Mouse (Mus musculus) thymus, adult 2 months (tissue): ENCODE measurements at regions not wholly inside any gene's neighbourhood (a gene's known extent, or its start where the extent isn't known, plus 50 kb on each side); places are given as distances from the start of the nearest gene placed in this dataset.
"Not testable (repeated sequence)": the region's sequence is repeated elsewhere in the genome, so short reads cannot be mapped to it uniquely, and the experiment has no call there.

ENCODE experiments used
- DNase-seq: peaks from one replicate; pipeline ENCODE4 v3.0.0; 2021
- H3K27ac ChIP-seq: fragments of 200-500 bp; 2 replicates; pipeline ENCODE4 v1.5.1; 2012; ENCODE audit warnings: low read length, control low read depth; ENCODE audit not compliant: control insufficient read depth, insufficient read depth
- H3K27me3 ChIP-seq: fragments of 200-500 bp; 2 replicates; pipeline ENCODE4 v1.6.1; 2012; ENCODE audit warnings: mild to moderate bottlenecking, low read length, moderate library complexity, mixed read lengths; ENCODE audit not compliant: control insufficient read depth, insufficient read depth
- H3K36me3 ChIP-seq: fragments of 200-500 bp; 2 replicates; pipeline ENCODE4 v1.6.1; 2012; ENCODE audit warnings: mild to moderate bottlenecking, low read length, moderate library complexity; ENCODE audit not compliant: control insufficient read depth, insufficient read depth
- H3K4me1 ChIP-seq: fragments of 200-500 bp; replicated peaks from 2 replicates; pipeline ENCODE4 v1.6.1; 2012; ENCODE audit warnings: low read length; ENCODE audit not compliant: control insufficient read depth, insufficient read depth
- H3K4me3 ChIP-seq: fragments of 200-500 bp; 2 replicates; pipeline ENCODE4 v1.5.1; 2012; ENCODE audit warnings: mild to moderate bottlenecking, low read length, control low read depth, moderate library complexity; ENCODE audit not compliant: control insufficient read depth, insufficient read depth
- CTCF ChIP-seq: fragments of 200-500 bp; IDR thresholded peaks from 2 replicates; pipeline ENCODE4 v1.5.1; 2012; ENCODE audit warnings: mild to moderate bottlenecking, control low read depth, low read length, moderate library complexity, borderline replicate concordance; ENCODE audit not compliant: control insufficient read depth, poor library complexity, insufficient read depth; ENCODE audit errors: extremely low read depth
- POLR2A ChIP-seq: fragments of 200-500 bp; IDR thresholded peaks from 2 replicates; pipeline ENCODE4 v1.6.1; 2012; ENCODE audit warnings: mild to moderate bottlenecking, low read length, control low read depth, moderate library complexity; ENCODE audit not compliant: control insufficient read depth, poor library complexity, insufficient read depth; ENCODE audit errors: extremely low read depth
- WGBS: fragments of 180-500 bp; shearing (Covaris S2); methylation state at CpG from one replicate; pipeline ENCODE4 v1.1.7; 2018; 5-methylcytosine and 5-hydroxymethylcytosine counted together

DNA sequence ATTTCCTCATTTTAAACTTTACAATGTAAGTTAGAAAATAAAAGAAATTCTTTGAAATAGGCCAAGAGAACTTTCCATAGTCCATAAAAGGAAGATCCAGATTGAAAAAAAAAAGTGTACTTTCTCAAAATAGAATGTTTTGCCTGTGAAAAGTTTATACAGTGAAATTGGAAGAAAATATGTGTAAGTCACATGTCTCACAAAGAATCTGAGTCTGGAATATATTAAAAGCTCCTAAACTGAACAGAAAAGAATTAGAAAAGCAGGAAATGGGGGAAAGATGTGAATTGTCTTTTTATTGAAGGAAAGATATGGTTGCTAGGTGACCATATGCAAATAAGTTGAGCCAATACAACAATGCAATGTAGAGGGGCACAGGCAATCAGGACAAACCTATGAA, 197.7 kb upstream of the Gm20594 start:
- H3K4me1 ChIP-seq: no peaks in the 10 kb centered on the region
- no peak overlapping the region for H3K27ac ChIP-seq
- no peak for DNase-seq
- H3K27me3 ChIP-seq: no peaks in the 10 kb centered on the region
- no peak for TF ChIP-seq POLR2A
- TF ChIP-seq CTCF: no peak
- H3K4me3 ChIP-seq: no peak overlapping the region
- H3K36me3 ChIP-seq: no peaks in the 10 kb centered on the region

DNA sequence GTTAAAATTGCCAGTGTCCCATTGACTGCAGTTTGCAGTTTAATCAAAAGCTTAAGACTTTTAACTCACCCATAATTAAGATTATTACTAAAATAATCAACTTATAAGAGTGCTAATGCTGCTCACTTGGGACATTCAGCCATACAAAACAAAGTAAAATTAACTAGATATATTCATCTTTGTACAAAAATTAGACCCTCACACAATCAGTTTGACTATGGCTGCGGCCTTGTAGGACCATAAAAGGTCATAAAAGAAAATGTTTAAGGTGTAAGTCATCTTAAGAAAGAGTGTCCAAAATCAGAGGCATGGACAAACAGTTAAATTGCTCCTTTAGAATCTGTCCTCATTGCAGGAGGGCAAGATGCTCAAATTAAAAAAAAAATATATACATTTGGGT, 186.0 kb upstream of the Gm20594 start:
- DNase-seq: peak; percentile 11
- H3K27me3 ChIP-seq, H3K27ac ChIP-seq, H3K4me3 ChIP-seq, H3K36me3 ChIP-seq, H3K4me1 ChIP-seq: not testable (repeated sequence)
- 64% methylated on average over 1 of the region's 1 CpGs for WGBS

DNA sequence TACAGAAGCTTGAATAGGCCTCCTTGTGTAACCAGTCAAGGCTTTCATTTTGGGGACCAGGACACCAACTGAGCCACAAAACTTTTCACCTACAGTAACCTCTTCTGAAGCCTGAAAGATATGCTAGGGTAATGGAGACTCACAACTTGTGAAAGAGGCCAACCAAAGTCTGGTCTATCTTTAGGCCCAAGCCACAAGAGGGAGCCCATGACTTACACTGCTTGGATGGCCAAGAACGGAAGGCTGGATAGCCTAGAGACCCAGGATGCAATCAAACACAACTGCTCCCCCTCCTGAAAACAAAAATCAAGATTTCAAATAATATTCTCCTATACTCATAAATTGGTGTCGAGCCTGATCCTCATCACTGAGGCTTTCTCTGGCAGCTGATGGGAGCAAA, 166.4 kb upstream of the Gm20594 start:
- WGBS: 64% methylated on average over 2 of the region's 2 CpGs

More for the DNA sequence above, 166.4 kb upstream of the Gm20594 start:
- Histone ChIP-seq H3K4me3 (no peak overlapping the region), H3K36me3 (no peaks in the 10 kb centered on the region), H3K4me1 (no peaks in the 10 kb centered on the region), H3K27ac (no peak overlapping the region), H3K27me3 (no peaks in the 10 kb centered on the region)
- TF ChIP-seq CTCF: no peak
- no peak for TF ChIP-seq POLR2A
- DNase-seq: no peak
